Mouse (Mus musculus) kidney, postnatal 14 days (tissue): ENCODE results near the gene Zc2hc1b.

Source experiments
- DNase-seq: peaks from one replicate; pipeline ENCODE4 v3.0.0; 2022; ENCODE audit warnings: mixed read lengths

Gene Zc2hc1b

GRCm38 (mm10) chr10:13171461-13171860 lies 6.4 kb downstream of the Zc2hc1b start:
- DNase-seq = no peak

- no peak for DNase-seq
These were observed 6.9 kb downstream of the Zc2hc1b start for GRCm38 (mm10) chr10:13170739-13171448.

GRCm38 (mm10) chr10:13168461-13168860 lies 9.4 kb downstream of the Zc2hc1b start:
- DNase-seq = no peak

- no peak for DNase-seq
These were observed 15.8 kb downstream of the Zc2hc1b start for GRCm38 (mm10) chr10:13162031-13162430.

GRCm38 (mm10) chr10:13160913-13161312 lies 16.9 kb downstream of the Zc2hc1b start:
- no peak for DNase-seq

- DNase-seq = no peak
These were observed 22.4 kb downstream of the Zc2hc1b start for GRCm38 (mm10) chr10:13155377-13155776.

GRCm38 (mm10) chr10:13152811-13153364 lies 24.9 kb downstream of the Zc2hc1b start:
- no peak for DNase-seq

GRCm38 (mm10) chr10:13151353-13151752 lies 26.5 kb downstream of the Zc2hc1b start:
- peak; percentile 34 for DNase-seq

- no peak for DNase-seq
These were observed 27.4 kb downstream of the Zc2hc1b start for GRCm38 (mm10) chr10:13150435-13150834.

- DNase-seq = no peak
These were observed 37.4 kb downstream of the Zc2hc1b start for GRCm38 (mm10) chr10:13140434-13140833.

GRCm38 (mm10) chr10:13137906-13138305 lies 39.9 kb downstream of the Zc2hc1b start:
- no peak for DNase-seq

GRCm38 (mm10) chr10:13135751-13136150 lies 42.1 kb downstream of the Zc2hc1b start:
- no peak for DNase-seq

GRCm38 (mm10) chr10:13135276-13135675 lies 42.5 kb downstream of the Zc2hc1b start:
- no peak for DNase-seq

- DNase-seq = no peak
These were observed 44.0 kb downstream of the Zc2hc1b start for GRCm38 (mm10) chr10:13133850-13134249.

- DNase-seq = no peak
These were observed 49.9 kb downstream of the Zc2hc1b start for GRCm38 (mm10) chr10:13127946-13128345.

GRCm38 (mm10) chr10:13127335-13127734 lies 50.5 kb downstream of the Zc2hc1b start:
- DNase-seq = peak; percentile 19

- no peak for DNase-seq
These were observed 52.0 kb downstream of the Zc2hc1b start for GRCm38 (mm10) chr10:13125811-13126210.

GRCm38 (mm10) chr10:13119300-13119699 lies 58.5 kb downstream of the Zc2hc1b start:
- no peak for DNase-seq

- no peak for DNase-seq
These were observed 59.1 kb downstream of the Zc2hc1b start for GRCm38 (mm10) chr10:13118770-13119102.

- no peak for DNase-seq
These were observed 59.6 kb downstream of the Zc2hc1b start for GRCm38 (mm10) chr10:13118024-13118769.

GRCm38 (mm10) chr10:13116706-13117665 lies 60.8 kb downstream of the Zc2hc1b start:
- no peak for DNase-seq

- no peak for DNase-seq
These were observed 62.8 kb downstream of the Zc2hc1b start for GRCm38 (mm10) chr10:13115030-13115429.

- no peak for DNase-seq
These were observed 64.2 kb downstream of the Zc2hc1b start for GRCm38 (mm10) chr10:13113641-13114040.
